Mouse (Mus musculus): ENCODE data around the gene Gclc.

Gclc gene
- long read RNA-seq, experiment 1, partial matches to known transcripts, result 2 of 5 reads
- long read RNA-seq, experiment 1, other reads (novel, unspliced or antisense), result 2 of 5 reads
- long read RNA-seq, experiment 2, partial matches to known transcripts, result 2 of 12 reads
- long read RNA-seq, experiment 2, other reads (novel, unspliced or antisense), result 10 of 12 reads

GRCm38 (mm10) chr9:77753853-77754727 lies at the start of gene Gclc:
Gclc (plus strand) TSS chr9:77754535.
- intact Hi-C loops (cut with DNase I), result no loop called here

DNA sequence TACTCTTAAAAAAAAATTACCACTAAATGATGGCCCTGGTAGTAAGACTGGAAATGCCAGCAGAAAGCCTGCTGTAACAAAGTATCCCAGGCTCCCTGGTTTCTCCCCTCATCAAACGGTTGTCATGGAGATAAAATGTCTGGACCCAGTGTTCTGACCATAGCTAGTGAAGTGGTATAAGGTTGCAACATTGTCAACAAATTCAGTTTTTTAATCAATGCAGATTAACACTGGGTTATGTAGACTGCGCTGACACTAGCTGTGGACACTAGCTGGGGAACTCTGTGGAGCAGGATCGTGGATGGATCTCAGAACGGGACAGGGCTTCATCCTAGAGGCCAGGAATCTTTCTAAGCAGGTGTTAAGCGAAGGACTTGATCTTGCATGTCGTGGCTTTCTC lies 47.8 kb upstream of the Gclc start:
- intact Hi-C loops (cut with DNase I), result no loop called here

DNA sequence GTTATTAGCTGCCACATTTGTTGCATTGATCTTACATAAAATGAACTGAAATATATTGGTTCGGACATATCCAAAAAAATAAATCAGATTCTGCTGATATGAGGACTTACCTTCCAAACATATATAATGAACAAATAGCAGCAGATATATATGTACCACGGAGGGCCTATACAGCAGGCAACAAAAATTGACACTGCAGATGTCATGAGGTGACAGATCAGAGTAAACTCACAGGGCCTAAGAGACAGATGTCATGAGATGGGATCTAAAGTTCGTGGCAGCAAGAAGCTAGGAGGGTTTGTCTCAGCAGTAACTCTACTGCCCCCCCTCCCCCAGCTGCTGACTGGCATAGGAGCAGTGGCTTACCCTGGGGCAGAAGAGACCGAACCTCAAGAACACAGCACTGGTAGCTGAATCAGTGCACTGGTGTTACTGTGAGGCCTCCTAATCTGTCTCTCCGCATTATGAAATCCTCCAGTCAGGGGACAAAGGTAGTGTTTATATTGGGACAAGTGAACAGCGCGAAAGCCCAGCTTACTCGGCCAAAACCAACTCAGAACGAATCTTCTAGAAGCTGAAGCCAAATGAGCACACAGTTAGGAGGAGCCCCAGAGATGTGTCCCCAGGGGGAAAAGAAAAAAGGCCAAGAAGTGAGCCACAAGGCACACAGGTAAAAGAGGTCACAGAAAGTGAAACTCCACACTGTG lies 46.7 kb upstream of the Gclc start:
- intact Hi-C loops (cut with DNase I), result no loop called here

DNA sequence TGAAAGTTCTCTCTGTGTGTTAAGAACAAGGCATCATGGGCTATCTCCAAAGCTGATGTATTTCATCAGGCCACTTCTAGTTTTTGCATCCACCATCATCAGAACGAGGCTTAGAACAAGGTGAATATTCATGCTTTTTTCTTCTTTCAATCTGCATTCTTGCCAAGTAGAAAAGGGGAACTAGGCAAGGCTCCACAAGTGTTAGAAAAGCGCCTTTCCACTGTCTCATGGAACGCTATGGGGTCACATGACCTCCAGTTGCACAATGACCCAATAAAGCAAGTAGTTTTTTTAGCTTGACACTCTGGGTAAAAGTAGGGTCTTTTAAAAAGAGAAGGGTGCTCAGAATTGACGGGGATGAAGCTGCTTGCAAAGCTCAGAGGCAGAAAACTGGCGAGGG lies 45.4 kb upstream of the Gclc start:
- intact Hi-C loops (cut with DNase I), result no loop called here

DNA sequence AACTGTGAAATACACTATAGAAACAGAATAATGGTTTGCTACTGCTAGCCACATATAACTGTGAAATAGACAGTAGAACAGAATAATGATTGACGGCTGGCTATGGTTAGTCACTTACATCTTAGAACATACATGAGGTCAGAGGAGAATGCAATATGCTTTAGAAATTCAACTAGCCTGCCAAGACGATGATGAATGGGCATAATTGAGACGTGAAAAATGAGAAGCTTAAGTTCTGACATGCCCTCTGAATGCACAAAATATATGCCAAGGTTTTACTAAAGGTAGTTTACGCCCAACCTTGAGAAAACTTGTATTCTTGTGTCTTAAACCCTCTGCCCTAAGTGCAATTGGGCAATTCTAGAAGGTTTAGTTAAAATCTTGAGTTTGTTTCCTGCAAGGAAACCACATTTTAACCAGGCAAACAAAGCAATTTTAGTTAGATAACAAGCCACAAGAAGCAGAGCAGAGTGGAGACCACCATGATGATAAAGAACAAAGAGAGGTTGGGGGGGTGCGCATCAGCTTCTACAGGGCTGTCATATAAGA lies 43.2 kb upstream of the Gclc start:
- intact Hi-C loops (cut with DNase I), result no loop called here

GRCm38 (mm10) chr9:77712816-77713215 lies 41.5 kb upstream of the Gclc start:
- intact Hi-C loops (cut with DNase I), result no loop called here

DNA sequence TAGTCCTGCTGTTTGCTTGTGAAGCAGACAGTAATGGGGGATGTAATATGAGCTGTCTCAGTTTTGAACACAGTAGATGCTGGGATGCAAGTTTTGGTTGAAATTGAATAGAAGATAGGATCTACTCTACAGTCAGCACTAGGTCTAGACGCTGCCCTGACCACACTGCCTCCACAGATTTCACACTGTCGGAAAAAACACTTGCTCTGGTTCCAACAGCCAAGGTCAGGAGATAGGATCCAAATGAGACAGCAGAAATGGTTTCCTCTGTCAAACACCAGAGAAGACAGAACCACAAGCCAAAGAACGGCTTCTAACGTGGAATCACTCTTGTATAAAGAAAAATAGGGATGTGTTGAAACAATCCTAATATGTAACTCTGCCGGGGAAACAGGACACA lies 41.0 kb upstream of the Gclc start:
- intact Hi-C loops (cut with DNase I), result no loop called here

DNA sequence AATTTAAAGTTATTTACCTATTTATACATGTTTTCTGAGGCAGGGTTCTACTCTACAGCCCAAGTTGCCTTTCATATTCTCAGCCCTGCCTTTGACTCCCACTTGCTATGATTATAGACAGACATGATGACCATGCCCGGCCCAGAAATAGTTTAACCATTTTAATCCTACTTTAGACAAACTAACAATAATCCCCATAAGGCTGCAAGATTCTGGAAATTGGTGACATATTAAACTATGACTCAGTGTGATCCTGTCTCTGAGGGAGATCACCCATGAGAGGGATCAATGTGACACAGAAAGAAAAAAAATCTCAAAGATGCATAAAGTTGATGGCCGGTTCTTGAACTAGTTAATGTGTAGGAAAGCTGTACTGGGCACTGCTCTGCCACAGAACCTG lies 39.1 kb upstream of the Gclc start:
- intact Hi-C loops (cut with DNase I), result no loop called here

- intact Hi-C loops (cut with DNase I), result no loop called here
Measured at GRCm38 (mm10) chr9:77716009-77716408, 38.3 kb upstream of the Gclc start.

- intact Hi-C loops (cut with DNase I), result no loop called here
Measured at GRCm38 (mm10) chr9:77717831-77718435, 36.4 kb upstream of the Gclc start.

DNA sequence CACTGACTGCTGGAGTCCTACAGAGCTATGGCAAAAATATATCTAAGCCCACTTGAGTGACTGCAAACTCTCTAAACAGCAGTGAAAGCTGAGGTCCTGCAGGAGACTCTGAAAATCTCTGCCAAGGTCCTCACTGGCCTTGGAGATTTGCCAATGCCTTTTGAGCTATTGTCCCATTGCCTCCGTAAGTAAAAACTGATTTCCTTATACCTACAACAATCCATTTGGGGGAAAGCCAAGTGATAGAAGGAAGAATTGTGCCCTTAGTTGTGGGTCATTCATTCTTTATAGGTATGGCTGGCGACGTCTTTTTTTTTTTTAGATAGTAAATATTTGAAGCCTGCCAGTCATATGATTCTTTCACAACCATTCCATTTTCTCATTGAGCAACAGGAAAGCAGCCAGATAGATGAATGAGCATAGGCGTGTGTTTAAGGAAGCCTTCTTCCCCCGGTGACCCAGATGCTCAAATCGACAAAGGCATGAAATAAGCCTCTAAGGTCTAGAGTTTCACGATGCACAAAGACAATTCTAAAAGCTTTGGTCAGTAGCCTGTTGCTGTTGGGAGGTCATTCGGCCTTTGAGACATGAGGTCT lies 35.4 kb upstream of the Gclc start:
- intact Hi-C loops (cut with DNase I), result no loop called here

DNA sequence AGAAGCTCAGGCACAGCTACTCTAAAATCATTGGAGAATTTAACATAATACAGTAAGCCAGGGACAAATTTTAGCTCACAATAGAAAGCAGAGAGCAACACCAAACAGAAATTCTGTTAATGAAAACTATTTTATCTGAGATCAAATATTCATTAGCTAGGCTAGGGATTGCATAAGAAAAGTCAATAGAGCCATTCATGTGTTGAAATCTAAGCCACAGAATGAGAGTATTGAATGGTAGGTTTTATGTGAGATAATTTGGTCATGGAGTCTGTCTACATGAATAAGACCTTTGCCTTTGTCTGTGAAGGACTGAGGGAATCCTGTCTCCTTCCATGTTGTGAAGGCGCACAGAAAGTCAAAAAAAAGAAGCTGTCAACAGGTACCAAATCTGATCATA lies 34.7 kb upstream of the Gclc start:
- intact Hi-C loops (cut with DNase I), result no loop called here

DNA sequence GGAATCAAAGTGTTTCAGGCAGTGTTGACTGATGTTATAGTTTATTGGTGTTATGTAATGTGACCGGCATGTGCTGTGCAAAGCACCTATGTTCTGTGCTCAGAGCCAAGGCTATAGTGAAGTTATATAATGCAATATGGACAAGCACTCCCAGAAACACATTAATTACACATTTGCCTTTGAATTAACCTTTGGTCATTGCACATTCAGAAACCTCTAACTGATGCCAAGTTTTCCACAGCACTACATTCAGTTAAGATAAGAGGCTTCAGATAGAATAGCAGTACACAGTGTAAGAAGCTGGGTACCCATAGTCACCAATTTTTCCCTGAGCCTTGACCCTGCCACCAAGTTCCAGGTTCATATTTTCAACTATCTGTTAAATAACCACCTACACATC lies 32.0 kb upstream of the Gclc start:
- intact Hi-C loops (cut with DNase I), result no loop called here

GRCm38 (mm10) chr9:77724216-77724615 lies 30.1 kb upstream of the Gclc start:
- intact Hi-C loops (cut with DNase I), result no loop called here

GRCm38 (mm10) chr9:77725448-77725847 lies 28.9 kb upstream of the Gclc start:
- intact Hi-C loops (cut with DNase I), result no loop called here

DNA sequence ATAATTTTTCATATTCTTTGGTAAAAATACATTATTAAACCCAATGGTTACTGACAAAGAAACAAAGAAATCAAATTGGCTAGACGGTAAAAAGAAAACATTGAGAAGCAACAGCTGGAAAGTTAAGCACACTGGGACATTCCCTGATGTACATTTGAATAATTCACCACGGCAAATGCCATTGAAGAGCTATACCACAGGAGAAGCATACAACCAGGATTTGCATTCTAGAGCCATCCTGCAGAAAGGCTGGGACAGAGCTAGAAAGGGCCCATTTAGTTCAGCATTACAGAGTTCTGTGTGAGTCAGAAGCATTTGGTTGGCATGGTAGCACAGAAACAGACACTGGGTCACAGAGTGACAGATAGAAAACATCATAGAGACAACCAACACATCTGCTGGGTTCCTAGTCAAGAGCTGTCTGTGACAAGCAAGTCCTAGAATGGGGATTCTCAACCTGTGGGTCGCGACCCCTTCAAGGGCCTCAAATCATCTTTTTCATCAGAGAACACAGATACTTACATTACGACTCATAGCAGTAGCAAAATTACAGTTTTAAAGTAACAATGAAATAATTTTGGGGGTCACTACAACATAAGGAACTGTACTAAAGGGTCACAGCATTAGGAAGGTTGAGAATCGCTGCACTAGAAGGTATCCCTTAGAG lies 28.2 kb upstream of the Gclc start:
- intact Hi-C loops (cut with DNase I), result no loop called here

- intact Hi-C loops (cut with DNase I), result no loop called here
Measured at GRCm38 (mm10) chr9:77727012-77727411, 27.3 kb upstream of the Gclc start.

GRCm38 (mm10) chr9:77732067-77732466 lies 22.3 kb upstream of the Gclc start:
- intact Hi-C loops (cut with DNase I), result no loop called here

DNA sequence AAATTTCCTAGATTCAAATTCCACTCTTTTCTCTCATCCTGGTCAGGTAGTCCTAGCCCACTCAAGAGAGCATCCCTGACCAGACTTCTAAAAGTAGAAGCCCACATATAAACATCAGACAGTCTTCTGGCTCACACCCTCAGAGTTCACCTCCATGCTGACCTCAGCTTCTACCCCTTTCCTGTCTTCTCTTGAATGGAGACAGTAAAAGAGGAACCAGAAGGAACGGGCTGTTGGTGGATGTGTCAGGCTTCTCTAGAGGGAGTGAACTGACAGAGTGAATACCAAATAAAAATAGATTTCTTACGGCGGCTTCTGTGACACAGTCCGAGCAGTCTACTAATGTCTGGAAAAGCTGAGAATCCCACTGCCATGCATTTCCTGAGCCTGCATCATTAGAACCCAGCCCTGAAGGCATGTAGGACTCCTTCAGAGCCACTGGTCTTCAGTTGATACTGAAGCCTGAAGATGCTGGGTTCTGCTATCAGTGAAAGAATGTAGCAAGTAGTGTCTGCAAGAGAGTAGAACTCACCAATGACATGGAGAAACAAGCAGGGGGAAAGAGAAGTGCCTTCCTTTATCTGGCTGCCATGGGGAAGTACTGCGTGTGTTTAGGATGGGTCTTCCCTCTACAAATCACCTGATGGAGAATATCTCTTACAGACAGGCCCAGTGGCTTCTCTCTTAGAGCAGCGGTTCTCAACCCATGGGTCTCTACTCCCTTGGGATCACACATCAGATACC lies 16.9 kb upstream of the Gclc start:
- intact Hi-C loops (cut with DNase I), result no loop called here

- intact Hi-C loops (cut with DNase I), result no loop called here
Measured at GRCm38 (mm10) chr9:77741452-77741851, 12.9 kb upstream of the Gclc start.

Data from adrenal gland (tissue).